Mouse (Mus musculus) urinary bladder, postnatal 4 days (tissue): ENCODE results near the gene Sh2b3.
"Not testable (repeated sequence)": the region's sequence is repeated elsewhere in the genome, so short reads cannot be mapped to it uniquely, and the experiment has no call there.

Source experiments
- DNase-seq, 2 experiments: peaks; one replicate each; pipeline ENCODE4 v3.0.0; 2021 to 2022; ENCODE audit warnings: low spot score in 2 of 2

Gene Sh2b3

DNA sequence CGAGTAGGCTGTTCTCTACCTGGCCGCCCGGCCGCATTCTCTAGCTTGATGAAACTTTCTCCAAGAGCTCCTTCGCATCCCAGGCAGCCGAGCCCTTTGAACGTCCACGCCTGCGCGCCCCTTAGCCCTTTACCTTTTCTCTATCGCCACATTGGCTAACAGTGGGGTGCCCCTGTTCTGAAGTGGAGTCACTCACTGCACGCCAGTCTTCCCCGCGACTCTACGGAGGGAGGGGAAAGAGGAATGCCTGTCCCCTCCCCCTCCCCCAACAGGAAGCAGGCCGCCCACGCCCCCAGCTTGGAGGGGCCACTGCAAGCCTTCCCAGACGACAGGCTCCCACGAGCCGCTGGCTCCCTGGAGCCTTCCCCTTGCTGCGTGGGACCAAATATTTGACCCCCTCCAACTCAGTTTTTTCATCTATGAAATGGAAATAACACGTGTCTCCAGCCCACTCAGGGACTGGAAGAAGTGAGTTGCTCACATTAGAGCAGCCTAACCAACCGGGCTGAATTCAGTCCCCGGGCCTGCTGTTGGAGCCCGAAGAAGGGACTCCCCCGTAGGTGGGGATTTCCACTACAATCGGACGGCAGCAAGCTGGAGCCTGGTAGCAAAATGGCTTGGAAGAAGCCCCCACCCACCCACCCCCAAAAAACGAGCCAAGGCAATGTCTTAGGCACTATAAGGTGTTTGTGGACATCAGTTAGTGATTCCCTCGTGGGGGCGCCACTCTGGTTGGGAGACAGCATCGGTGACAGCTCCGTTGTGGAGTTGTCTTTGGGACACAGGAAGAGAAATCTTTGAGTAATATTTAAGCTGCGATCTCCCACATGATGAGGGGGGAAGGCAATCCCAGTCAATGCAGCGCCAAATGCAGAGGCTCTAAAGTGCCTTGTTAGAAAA lies at the start of gene Sh2b3:
Gene Sh2b3 (minus strand): TSS at position 206 of the 900 bp plus-strand sequence.
- no peak for DNase-seq

DNA sequence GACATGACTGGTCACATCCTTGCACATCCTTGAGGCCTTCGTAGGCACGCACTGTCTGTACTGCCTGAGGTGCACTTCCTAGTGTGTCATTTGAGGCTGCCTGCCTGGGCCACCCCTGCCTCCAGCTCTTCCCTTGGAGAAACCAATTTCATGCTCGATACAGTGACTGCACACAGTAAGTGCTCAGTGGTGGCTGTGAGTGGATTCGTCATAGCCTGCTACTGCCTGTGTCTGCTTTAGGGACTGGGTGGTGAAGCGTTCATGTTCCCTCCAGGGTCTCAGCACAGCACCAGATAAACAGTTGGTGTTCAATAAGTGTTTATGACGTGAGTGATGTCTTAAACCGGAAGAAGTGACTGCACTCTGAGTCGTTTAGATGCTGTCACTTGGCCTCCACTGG lies 45.9 kb upstream of the Sh2b3 start:
- no peak for DNase-seq

DNA sequence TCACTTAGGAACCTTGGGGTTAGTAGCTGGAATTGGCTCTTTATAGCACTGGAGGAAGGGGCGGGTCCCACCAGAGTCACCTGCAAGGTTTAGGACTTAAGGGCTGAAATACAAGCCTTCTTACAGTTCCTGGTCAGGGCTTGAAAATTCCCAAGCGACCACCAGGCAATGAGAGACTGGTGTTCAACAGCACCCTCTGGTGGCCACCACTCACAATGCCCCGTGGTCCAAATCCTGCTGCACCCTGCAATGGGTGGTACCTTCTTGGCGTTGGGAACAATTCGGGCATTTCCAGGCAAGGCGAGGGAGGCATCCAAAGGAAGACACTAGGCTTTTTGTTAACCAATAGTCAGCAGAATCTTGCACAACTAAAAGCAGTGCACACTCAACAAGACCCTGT lies 41.8 kb upstream of the Sh2b3 start:
- DNase-seq = no peak

- DNase-seq = no peak
Measured at GRCm38 (mm10) chr5:121878703-121879102, 41.3 kb upstream of the Sh2b3 start.

GRCm38 (mm10) chr5:121876901-121877300 lies 39.5 kb upstream of the Sh2b3 start:
- DNase-seq = no peak

- no peak for DNase-seq
Measured at GRCm38 (mm10) chr5:121875041-121875440, 37.6 kb upstream of the Sh2b3 start.

DNA sequence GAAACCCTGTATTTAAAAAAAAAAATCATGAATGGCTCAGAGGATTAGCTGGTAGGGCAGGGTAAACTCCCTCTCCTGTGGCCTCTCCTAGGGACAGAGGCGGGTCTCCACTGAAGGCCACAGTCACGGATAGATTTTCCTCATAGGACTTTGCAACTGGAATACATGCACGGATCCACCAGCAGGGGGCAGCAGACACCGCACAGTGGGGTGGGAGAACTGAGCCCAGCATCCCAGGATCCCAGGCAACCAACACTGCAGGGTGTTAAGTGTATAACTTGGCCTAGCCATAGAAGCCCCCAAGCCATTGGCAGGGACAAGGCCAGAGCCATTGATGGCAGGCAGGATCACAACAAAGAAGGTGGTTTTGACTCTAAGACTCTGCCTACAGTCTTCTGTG lies 34.7 kb upstream of the Sh2b3 start:
- DNase-seq = peak; percentile 73 to 88

DNA sequence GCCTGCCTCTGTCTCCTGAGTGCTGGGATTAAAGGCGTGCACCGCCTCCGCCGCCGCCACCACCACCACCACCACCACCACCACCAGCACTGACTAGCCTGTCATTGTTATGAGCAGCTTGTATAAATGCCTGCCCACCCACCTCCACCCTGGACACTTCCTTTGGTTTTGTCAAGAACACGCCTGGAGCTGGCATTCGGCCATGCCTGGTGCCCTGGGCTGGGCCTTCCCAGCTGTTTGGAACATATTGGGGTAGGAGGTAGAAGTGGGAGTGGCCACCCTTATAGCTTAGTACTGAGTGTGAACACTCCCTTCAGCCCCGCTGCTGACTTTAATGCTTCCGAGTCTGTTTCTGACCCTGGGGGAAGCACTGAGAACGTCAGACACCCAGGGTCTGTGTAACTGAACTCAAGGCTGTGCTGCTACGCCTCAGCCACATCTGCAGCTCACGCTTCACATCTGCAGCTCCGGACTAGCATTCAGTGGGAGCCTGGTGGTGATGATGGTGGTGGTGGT lies 34.1 kb upstream of the Sh2b3 start:
- DNase-seq = no peak

DNA sequence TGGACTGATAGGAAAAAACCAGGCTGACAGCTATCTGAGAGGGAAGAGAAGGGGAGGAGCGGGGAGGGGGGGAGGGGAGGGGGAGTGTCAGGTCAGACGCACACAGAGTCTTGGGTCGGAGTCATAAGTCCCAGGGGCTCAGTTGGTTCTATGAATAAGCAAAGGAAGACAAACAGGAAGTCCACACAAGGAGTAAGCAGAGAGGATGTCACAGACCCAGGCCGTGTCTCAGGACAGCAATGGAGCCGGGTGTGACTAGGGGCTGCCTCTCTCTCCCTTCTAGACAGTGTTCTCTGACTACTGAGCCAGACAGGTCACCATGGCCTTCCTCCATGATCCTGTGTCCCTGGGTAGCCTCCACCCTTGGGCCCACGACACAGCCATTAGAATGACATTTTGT lies 33.4 kb upstream of the Sh2b3 start:
- no peak for DNase-seq

GRCm38 (mm10) chr5:121867963-121868362 lies 30.5 kb upstream of the Sh2b3 start:
- no peak for DNase-seq

GRCm38 (mm10) chr5:121864330-121864729 lies 26.9 kb upstream of the Sh2b3 start:
- no peak for DNase-seq

- no peak for DNase-seq
Measured at GRCm38 (mm10) chr5:121861964-121862363, 24.5 kb upstream of the Sh2b3 start.

- DNase-seq = no peak
Measured at GRCm38 (mm10) chr5:121858427-121858826, 21.0 kb upstream of the Sh2b3 start.

GRCm38 (mm10) chr5:121856740-121857139 lies 19.3 kb upstream of the Sh2b3 start:
- DNase-seq = no peak

DNA sequence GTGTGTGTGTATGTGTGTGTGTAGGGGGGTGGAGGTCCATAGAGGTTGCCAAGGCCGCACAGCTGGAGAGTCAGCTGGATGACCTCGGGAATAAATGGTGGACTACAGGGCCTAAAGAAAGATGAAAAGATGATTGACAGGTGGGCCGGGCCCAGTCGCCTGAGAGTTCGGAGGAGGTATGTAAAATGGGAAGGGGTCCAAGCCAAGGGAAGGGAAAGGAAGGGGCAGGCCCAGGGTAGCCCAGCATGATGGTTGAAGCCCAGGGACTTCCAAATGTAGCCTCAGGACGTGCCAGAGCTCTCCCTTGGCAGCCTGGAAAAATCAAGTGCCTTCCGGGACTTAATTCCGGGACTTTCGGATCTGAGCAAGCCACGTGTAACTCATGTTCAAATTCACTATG lies 17.3 kb upstream of the Sh2b3 start:
- DNase-seq = no peak

- DNase-seq = no peak
Measured at GRCm38 (mm10) chr5:121853368-121854051, 16.1 kb upstream of the Sh2b3 start.

GRCm38 (mm10) chr5:121849478-121850349 lies 12.3 kb upstream of the Sh2b3 start:
- DNase-seq = no peak

GRCm38 (mm10) chr5:121848743-121849142 lies 11.3 kb upstream of the Sh2b3 start, which contains the start of gene Pheta1:
Pheta1 (plus strand) TSS chr5:121848984.
- DNase-seq = peak; percentile 90 to 94

DNA sequence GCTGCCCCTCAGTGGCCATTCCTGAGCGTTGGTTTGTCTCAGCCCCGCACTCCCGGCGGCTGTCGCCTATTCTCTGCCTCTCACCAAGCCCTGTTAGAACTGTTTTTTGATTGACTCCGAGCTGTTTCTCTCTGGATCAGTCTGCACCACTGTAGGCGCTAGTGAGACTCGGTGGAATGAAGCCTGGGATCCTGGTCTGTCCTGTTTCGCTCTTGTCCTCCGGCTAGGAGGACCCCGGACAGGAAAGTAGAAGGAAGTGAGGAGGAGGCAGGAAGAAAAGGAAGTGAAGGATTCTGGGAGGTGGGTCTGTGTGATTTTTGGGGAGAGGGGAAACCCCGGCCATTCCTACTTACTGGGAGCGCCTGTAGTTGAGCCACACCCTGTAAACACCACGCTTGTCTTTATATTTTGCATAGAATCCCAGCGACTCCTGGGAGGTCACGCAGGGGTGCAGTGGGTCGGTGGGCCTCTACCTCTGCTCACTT lies 10.6 kb upstream of the Sh2b3 start:
- DNase-seq = no peak

- DNase-seq = not testable (repeated sequence)
Measured at GRCm38 (mm10) chr5:121847269-121847668, 9.8 kb upstream of the Sh2b3 start.

DNA sequence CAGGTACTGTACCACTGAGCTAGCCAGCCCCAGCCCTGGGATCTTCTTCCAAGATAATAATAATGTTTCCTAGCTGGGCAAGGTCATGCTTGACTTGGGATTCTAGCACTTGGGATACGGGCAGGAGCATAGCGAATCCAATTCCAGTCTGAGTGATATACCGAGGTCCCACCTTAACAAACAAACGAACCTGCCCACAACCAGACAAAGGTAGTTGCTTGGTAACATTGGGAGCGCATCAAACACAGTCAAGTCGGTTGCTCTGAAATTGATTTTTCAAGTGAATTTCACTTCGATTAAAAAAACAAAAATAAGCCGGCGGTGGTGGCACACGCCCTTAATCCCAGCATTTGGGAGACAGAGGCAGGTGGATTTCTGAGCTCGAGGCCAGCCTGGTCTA lies 8.9 kb upstream of the Sh2b3 start:
- DNase-seq = no peak

DNA sequence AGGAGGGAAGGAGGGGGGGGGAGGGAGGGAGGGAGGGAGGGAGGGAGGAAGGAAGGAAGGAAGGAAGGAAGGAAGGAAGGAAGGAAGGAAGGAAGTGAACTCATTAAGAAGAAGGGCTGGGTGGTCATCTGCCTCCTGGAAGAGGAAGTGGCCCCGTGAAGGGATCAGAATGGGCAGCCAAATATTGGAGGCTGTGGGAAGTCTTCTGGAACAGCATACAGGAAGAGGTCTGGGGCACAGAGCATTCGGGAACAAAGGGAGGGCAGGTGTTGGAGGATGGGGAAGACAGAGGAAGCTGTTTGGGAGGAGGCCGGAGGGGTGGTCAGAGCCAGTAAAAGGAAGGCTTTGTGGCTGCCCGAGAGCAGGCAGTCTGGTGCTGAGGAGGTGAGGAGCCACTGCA lies 7.9 kb upstream of the Sh2b3 start:
- DNase-seq = no peak
